Mouse (Mus musculus): ENCODE data around the gene Dcxr.
A peak's percentile ranks its signal among the peaks of the same experiment; 100 is the strongest.
"Not testable (repeated sequence)": the region's sequence is repeated elsewhere in the genome, so short reads cannot be mapped to it uniquely, and the experiment has no call there.

Gene Dcxr

DNA sequence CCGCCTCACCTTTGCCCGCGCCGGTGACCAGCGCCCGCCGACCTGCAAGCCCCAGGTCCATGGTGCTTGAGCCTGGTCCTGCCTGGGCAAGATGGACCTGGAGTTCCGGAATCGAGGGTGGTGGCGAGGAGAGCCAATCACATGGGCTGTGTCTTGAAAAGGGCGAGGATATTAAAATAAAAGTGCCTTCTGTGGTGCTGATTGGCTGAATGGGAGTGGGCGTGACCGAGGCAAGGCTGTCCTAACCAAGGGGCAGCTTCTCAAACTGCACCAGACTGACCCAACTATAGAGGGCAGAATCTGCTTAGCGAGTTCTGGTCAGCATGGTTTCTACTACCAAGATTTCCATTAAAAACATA is at the start of gene Dcxr:
TSS of gene Dcxr (minus strand) at position 113 of the 359 bp plus-strand sequence.
- peak; percentile 54 to 71 for DNase-seq (ENCODE audit: low spot score in 2 of 2)

DNA sequence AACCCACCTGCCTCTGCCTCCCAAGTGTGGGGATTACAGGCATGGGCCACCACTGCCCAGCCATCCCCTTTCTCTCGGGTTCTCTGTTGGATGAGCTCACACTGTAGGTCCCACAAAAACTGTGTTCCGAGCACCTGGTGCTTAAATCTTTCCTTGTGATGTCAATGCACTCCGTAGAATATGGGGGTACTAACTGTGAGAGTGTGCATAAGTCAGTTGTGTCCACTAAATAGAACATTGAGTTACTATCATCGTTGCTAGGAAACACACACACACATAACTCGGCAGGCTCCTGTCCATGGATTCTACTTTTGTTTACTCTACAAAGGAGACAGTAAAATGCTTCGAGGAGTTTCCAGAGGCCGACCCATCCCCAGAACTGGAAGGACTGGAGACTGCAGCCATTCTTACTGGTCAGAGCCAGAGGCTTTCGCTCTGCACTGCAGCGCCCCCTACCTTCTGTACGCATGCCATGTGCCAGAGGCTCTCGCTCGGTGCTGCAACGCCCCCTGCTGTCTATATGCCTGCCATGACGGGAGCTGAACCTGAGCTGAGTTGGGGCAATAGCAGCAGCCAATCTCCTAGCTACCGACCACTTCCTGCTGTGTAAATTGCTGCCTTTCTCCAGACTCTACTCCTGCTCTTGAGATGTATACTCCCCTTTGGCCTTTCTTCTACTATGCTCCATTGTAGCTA is 48.8 kb upstream of the Dcxr start:
- DNase-seq (ENCODE audit: low spot score in 2 of 2) = peak; percentile 95 to 96

DNA sequence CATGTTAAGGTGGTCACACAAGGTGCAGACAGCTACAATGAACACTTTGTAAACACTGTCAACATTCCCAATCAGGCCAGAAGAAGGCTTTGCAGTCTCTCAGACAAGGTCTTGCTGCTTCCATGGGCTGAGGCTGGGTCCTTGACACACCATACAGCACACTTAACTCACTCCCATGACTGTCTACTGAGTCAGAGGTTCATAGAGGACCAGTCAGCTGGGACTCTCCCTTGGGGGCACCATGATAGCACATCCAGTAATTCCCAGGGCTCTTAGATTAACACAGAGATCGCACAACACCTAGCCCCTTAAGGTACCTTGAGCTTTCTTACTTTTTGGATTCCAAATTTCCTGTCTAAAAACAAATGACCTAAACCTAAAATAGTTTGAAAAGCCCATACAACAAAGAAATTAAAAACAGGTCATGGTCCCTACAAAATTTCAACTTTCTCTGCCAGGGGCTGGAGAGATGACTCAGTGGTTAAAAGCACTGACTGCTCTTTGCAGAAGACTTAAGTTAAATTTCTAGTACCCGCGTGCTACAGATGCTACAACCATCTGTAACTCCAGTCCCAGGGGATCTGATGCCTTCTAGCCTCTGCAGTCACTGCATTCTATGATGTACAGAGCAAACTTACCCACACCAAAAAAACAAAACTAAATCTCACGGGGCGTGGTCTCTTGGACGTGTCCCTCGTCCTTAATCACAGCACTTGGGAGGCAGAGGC is 46.5 kb upstream of the Dcxr start:
- no peak for DNase-seq (ENCODE audit: low spot score in 2 of 2)

DNA sequence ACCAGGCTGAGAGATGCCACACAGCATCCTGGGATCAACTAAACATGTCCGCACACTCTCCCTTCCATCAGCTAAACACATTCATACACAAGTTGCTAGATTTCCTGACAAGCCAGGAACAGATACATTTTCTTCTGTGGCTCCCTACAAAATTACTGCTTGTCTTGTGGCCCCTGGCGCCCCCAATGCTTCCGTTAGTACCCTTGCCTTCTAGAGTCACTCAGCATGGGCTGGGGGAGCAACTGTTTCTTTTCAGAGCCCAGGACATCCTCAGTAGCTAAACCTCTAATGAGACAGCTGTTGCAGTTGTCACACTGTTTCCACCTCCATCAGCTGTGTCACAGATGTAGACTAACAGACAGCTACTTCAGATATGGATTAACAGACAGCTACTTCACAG is 45.7 kb upstream of the Dcxr start:
- DNase-seq (ENCODE audit: low spot score in 2 of 2) = no peak

DNA sequence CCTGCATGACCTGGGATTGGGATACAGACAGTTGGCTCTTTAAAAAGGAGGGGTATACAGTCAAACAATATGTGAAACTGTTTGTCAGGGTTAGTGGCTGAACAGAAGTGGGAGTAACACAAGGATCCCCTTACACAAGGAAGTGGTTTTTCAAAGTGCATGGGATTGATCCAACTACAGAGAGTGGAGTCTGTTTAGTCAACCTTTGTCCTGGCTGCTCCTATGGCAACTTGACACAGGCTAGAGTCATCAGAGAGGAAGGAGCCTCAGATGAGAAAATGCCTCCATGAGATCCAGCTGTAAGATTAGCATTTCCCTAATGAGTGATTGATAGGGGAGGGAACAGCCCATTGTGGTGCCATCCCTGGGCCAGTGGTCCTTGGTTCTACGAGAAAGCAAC is 41.1 kb upstream of the Dcxr start:
- DNase-seq (ENCODE audit: low spot score in 2 of 2) = no peak

DNA sequence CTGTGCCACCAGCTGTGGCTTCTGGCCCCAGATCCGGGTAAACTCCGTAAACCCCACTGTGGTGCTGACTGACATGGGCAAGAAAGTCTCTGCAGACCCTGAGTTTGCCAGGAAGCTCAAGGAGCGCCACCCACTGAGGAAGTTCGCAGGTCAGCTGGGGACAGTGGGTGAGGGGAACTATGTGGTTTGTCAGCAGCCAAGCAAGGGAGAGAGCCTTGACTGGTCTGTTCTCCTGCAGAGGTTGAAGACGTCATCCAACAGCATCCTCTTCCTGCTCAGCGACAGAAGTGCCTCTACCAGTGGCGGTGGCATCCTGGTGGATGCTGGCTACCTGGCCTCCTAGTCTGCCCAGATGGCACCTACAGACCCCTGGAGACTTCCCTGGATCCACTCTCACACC is 39.9 kb upstream of the Dcxr start:
- not testable (repeated sequence) for DNase-seq (ENCODE audit: low spot score in 2 of 2)

DNA sequence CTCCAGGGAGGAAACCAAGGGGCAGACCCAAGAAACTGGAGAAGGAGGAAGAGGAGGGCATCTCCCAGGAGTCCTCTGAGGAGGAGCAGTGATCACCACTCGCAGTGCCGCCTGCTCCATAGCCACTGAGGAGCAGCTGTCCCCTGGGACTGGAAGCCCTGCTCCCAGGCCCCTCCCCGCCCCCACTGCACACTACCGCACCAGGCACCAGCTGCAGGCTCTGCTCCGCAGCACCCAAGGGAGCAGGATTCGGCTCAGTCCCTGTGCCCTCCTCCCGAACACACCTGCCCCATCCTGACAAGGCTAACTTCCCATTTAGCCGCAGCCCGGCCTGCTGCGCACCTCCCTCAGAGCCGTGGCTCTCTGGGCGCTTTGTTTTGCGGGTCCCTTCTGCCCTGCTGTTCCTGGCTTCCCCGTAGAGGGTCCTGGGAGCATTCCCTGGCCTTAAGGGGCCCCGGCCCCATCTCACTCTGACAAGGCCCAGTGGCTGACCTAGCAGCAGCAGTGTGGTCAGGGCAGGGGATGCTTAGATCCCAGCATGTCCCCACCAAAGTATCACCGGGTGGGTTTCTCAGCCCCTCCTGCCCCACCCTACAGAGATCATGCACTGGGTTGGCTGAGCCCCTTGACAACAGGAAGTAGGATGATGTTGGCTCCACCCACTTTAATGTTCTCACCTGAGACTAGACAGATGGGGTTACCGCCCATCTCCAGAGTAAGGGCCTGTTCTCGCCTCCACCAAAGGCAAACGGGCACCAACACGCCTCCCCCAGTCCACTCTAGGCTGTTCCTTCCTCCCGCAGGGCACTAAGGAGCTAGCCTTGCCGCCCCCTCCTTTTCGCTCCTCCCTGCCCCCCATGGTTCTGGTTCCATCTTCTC is 36.3 kb upstream of the Dcxr start:
- not testable (repeated sequence) for DNase-seq (ENCODE audit: low spot score in 2 of 2)

DNA sequence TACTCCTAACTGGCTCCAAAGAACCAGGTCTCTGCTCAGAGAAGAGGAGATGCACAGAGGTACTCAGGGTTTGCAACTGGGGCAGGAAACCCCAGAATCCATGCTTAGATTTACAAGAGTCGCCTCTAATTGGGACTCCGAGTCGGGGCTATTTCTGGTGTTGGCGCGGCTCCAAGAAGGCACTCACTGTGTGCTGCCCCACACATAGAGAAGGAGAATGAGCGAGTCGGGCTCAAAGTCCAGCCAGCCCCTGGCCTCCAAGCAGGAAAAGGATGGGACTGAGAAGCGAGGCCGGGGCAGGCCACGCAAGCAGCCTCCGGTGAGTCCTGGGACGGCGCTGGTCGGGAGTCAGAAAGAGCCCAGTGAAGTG is 35.6 kb upstream of the Dcxr start, which contains the start of gene Hmga1b:
TSS of gene Hmga1b (plus strand) at position 123 of the 370 bp plus-strand sequence.
- not testable (repeated sequence) for DNase-seq (ENCODE audit: low spot score in 2 of 2)

DNA sequence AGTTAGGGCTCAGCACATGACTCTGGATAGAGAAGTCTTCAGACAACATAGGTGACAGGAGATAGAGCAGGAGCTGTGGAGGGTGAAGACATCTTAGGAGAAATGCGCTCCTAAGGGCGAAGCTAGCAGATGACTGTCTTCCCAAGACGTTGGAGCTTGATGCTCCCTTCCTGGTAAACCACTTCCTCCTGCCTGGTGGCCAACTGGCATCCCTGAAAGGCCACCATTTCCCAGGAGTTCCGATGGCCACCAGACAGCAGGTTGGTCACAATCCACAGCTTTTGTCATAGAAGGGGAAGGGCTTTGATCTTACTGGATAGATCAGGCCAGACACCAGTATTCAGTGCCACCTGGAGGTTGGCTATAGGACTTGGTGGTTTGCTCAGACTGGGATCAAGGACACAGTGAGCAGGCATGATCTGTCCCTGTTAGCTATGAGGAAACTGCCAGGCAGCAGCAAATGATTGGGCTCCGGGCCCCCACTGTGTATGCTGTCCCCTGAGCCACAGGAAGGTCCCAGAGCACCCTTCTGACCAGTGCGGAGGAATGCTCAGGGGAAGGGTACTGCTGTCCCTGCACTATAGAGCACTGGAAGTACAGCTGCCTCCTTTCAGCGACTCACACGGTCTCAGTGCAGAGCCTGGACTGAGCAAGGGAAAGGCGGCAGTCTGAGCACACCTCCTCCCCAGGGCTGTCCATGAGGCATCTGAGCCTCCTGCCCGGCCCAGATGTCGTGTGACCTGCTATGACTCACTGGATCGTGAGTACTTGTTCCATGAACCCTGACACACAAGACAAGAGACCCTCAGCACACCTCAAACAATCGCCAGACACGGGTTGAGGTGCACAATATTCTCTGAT is 35.0 kb upstream of the Dcxr start:
- no peak for DNase-seq (ENCODE audit: low spot score in 2 of 2)

DNA sequence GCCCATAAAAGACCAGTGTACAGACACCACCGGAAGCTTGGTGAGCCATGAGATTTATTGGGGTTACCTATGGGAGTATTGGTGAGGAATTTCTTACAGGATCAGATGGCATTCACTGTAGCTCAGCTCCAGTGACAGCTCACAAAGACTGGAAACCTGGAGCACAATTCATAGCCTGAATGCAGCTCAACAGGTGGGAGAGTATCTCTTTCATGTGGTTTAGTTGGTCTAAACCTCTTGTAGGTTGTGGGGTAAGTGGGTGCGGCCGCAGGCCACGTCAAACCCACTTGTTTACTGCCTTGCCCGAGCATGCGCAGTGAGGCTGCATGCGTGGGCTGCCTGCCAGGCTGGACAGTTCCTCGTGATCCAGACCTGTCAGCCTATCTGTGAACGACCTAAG is 33.2 kb upstream of the Dcxr start:
- DNase-seq (ENCODE audit: low spot score in 2 of 2) = no peak

DNA sequence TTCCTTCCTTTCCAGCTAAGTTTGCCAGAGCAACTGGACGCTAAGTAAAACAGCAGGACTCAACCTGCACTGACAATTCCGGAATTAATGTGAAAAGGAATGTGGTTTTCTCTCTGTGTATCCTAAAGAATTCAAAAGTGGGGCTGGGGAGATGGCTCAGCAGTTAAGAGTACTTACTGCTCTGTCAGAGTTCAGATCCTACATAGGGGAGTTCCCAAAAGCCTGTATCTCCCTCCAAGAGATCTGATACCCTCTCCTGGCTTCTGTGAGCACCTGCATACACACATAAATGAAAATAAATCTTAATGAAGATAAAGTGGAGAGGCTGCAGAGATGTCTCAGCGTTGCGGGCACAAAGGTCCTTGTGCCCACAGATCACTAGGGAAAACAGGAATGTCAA is 24.5 kb upstream of the Dcxr start:
- no peak for DNase-seq (ENCODE audit: low spot score in 2 of 2)

DNA sequence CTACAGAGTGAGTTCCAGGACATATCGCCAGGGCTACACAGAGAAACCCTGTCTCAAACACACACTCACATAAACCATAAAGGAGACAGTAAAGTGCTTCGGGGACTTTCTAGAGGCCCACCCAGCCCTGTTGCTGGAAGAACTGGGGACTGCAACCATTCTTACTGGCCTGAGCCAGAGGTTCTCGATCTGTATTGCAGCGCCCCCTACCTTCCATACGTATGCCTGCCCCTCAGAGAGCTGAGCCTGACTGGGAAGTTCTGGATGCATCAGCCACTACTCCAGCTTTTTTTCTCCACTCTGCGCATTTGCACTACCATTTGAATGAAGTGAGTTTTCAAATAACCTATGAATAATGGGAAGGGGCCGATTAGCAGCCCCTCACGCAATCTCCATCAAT is 22.3 kb upstream of the Dcxr start:
- peak in 1 of 2 experiments; percentile 8 for DNase-seq (ENCODE audit: low spot score in 2 of 2)

DNA sequence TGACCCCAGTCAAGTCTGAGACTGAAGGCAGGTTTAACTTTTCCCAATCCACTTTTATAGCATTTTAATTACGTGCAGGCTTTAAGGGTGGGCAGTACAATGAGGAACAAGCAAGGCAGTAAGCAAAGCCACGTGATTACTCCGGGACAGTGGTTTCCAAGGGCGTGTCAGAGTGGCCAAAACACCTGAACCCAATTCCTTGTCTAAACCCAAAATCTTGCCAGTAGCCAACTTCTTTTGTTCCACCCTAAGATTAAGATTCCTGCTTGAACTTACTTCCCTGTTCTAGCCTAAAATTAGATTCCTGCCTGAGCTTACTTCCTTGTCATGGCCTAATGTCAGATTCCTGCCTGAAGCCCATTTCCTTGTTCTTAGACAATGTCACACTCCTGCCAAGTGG is 20.9 kb upstream of the Dcxr start:
- DNase-seq (ENCODE audit: low spot score in 2 of 2) = no peak

DNA sequence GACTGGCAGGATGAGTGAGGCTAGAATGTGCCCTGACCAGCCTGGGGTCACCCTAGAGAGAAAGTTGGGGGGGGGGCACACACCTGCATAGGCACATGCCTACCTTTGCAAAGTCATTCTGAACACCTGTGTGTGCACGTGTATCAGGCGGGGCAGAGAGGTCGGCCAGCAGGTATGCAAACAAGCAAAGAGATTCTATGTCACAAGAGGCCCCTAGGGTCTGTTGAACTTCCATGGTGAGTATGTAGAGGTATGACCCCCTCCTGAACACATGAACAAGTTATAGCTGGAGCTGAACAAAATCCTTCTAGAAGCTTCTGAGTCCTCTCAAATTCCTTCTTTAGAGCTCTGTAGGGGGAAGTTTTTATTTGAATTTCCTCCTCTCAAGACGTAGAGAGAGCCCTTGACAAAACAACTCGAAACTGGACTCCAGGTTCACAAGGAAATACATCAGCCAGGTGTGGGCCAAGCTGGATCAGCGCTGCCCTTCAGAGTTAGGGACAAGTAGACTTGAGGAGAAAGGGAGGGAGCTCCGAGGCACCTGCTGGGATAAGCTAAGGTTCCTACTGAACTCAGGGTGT is 17.1 kb upstream of the Dcxr start:
- no peak for DNase-seq (ENCODE audit: low spot score in 2 of 2)

DNA sequence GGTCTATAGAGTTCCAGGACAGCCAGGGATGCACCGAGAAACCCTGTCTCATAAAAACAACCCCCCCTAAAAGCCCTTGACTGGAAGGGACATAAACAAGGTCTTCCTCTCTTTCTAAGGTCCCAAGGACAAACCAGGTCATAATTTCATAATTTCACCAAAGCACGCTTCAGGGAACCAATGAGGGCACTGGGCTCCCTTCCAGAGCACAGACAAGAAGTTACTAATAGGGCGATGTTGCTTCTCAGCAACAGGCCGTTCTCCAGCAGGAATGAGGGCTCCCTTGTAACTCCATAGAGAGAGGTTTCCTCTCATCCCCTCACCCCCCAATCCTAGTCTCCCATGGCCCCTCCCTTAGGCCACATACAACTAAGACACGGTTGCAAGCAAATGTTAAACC is 13.9 kb upstream of the Dcxr start:
- DNase-seq (ENCODE audit: low spot score in 2 of 2) = no peak

DNA sequence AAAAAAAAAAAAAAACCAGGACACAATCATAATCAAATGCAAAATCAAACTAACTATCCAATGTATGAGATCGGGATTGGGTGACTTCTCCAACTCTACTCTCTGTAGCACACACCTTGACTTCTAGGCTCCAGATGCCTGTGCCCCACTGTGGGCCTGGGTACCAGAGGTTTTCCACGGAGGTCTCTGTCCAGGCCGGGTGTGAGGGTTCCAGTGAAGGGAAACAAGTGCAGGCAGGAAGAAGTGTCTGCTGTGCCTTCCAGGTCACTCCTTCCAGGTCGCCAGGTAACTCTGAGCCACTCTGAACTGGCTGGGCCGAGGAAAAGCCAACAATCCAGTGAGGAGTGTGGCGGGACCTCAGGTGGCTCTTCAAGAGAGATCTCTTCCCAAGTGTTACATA is 9.3 kb upstream of the Dcxr start:
- DNase-seq (ENCODE audit: low spot score in 2 of 2) = no peak

DNA sequence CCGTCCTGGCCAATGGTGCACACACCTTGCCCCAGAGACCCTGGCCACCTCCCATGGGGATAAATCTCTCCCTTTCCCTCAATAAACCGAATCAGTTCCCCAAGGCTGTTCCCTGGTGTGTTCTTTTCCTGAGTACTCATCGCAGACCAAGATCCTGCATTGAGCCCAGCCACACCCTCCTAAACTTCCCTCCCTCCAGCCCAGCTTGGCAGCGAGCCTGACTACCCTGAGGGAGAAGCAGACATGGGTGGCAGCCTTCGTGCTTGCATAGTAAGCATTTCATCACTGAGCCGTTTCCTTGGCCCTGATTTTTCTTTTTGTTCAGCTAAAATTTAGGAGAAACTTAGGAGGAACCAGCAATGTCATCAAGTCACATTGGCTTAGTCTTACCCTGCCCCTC is 6.4 kb upstream of the Dcxr start:
- DNase-seq (ENCODE audit: low spot score in 2 of 2) = no peak

DNA sequence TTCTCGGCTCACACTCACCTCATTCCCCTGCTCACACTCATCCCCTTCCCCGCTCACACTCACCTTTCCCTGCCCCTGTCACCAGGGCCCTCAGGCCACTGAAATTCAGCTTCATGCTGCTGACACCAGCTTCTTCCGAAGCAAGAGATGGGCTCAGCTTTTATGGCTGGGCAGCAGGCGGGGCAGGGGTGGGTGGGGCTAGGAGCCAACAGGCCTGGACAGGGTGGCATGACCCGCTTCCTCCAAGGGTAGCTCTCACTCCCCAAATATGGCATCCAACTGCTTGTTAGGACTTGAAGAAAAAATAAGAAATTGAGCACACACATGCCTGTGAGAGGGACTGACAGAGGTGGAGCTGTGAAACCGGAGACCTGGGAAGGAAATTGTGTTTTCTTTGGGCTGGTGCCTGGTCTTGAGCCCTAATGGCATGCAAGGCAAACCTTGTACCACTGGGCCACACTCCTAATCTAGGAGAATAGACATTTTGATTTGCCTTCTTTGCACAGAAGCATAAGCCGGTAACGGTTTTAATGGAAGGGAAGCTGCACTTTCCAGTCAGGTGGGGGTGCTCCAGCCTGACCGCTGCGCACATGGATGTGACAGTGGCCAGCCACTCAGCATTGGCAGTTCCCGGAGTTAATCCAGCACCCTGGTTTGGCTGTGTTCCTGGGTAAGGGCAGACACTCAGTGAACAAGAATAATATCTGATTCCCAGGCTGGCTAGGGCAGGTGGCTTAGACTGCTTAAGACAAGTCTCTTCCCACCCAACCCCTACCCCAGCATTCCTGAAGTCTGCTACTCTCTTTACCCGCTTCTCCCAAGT is 5.0 kb upstream of the Dcxr start, which contains the start of gene Cbr2:
TSS of gene Cbr2 (minus strand) at position 257 of the 823 bp plus-strand sequence.
- DNase-seq (ENCODE audit: low spot score in 2 of 2) = no peak

DNA sequence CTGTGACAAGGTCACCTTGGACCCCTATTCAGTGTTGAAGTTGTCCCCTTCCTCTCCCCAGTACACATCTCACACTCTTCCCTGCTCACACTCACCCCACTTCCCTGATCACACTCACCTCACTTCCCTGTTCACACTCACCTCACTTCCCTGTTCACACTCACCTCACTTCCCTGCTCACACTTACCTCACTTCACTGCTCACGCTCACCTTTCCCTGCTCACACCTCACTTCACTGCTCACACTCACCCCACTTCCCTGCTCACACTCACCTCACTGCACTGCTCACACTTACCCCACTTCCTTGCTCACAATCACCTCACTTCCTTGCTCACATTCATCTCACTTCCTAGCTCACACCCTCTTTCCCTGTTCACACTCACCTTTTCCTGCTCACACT is 4.3 kb upstream of the Dcxr start:
- no peak for DNase-seq (ENCODE audit: low spot score in 2 of 2)

DNA sequence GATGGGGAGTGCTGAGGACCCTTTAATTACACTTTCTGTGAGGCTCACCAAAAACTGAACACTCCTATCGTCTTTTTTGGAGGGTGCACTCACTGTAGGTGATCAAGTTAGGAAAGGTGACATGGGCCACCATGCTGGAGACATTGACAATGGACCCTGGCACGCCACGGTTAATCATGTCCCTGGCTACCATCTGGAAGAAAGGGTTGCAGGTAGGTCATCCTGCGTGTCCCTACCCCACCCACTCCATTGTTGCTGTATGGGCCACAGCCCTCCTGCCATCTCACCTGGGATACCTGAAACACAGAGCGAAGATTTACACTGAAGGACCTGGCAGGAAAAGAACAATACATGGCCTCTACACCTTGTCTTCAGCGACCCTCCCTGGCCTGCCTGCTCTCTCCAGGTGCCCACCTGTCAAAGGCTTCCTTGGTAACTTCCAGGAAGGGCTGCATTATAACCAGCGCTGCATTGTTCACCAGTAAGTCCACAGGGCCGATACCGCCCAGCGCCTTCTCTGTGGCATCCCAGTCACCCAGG is 3.3 kb upstream of the Dcxr start:
- DNase-seq (ENCODE audit: low spot score in 2 of 2) = no peak
